Mouse (Mus musculus) left cerebral cortex, adult 2 months (tissue): ENCODE measurements around the gene Cx3cr1. TPM values are rescaled to one million over a fixed set of nuclear protein-coding genes. Genes with fewer than 3 reads are reported as not detected.
A peak's percentile ranks its signal among the peaks of the same experiment; 100 is the strongest.

Experiments used
- DNase-seq, 2 experiments: peaks; one replicate each; pipeline ENCODE4 v3.0.0; 2021 to 2022; ENCODE audit warnings: low spot score in 2 of 2, mixed read lengths in 1 of 2; ENCODE audit errors: extremely low spot score in 1 of 2
- H3K27ac ChIP-seq: fragments of 200-600 bp; 2 replicates; pipeline ENCODE4 v1.8.1; 2022
- H3K4me3 ChIP-seq: fragments of 200-600 bp; 2 replicates; pipeline ENCODE4 v1.8.1; 2022
- CTCF ChIP-seq: fragments of 200-600 bp; IDR thresholded peaks from 2 replicates; pipeline ENCODE4 v1.8.1; 2022; ENCODE audit warnings: antibody characterized with exemption, mild to moderate bottlenecking, moderate library complexity
- intact Hi-C: fragments of 180-260 bp; cut with DNase I; formaldehyde crosslinking; loops from one replicate; pipeline ENCODE4 v1.15.1; 2025
- total RNA-seq, 2 experiments: library from RNA; stranded (reverse); gene quantifications; 2 replicates each; pipeline ENCODE4 v1.2.3; 2021

The Cx3cr1 gene
- total RNA-seq, 2 experiments from 2014 or later: 28.6 to 30.9 TPM

DNA sequence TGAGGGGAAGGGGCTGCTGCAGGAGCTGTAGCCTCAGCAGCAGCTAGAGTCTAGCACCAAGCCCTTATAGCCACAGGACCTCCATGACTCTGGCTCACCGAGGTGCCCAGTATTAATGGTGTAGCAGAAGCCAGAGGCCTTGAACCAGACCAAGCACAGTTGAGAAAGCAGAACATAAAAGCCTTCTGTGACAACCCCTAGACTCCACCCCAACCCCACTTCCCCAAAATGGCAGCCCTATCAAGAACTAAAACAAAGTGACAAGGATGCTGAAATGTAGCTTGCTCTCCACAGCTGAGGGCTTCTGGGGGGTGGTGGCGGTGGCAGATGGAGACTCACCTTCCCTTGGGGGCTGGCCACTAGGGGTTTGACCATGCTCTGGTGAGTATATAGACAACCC lies 31.5 kb upstream of the Cx3cr1 start:
- intact Hi-C loops: no loop called here
- DNase-seq: no peak
- TF ChIP-seq CTCF: no peak
- no peak overlapping the region for H3K4me3 ChIP-seq
- no peak overlapping the region for H3K27ac ChIP-seq

DNA sequence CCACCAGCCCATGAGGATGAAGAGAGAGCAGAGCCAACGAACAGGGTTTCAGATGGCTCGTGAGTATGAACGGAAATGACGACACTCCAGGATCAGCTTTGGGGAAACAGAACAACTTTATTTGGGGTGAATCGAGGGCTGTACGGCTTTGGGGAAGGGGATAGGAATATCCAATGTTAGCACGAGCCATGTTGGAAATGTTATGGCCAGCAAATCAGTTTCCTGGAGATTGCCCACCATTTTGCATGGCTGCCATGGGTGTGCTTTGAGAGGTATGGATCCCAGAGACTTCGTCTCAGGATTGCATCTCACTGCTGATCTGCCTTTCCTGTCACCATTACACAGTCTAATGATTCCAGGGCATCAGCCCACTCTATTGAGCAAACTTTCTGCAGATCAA lies 29.6 kb upstream of the Cx3cr1 start:
- H3K4me3 ChIP-seq: no peak overlapping the region
- no peak for TF ChIP-seq CTCF
- no peak for DNase-seq
- no peak overlapping the region for H3K27ac ChIP-seq
- intact Hi-C loops: loop anchor here (2.0 kb wide), 1 partner anchor 27 kb away; no protein-coding TSS in a partner anchor

DNA sequence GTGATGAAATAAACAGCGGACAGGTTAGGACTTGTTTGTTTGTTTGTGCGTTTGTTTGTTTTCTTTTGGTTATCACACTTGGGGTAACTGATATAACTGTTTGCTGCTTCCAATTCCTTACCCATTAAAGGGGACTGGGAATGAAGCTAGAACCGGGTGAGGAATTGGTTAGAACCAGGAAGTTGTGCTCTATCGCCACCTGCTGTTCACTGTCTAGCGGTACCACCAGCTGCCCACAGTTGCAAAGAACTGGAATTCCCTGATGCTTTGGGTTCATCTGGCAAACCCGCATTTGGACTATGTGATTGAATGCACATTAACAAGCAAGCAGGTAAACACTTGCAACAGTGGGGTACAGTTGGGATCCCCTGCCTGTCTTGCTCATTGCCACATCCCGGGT lies 29.0 kb upstream of the Cx3cr1 start:
- Histone ChIP-seq H3K4me3 (no peak overlapping the region), H3K27ac (no peak overlapping the region)
- peak; percentile 59 to 74 for DNase-seq
- TF ChIP-seq CTCF: peak; percentile 94
- intact Hi-C loops: loop anchor here (1.0 to 2.0 kb wide), 3 partner anchors 26 to 78 kb away; no protein-coding TSS in a partner anchor

DNA sequence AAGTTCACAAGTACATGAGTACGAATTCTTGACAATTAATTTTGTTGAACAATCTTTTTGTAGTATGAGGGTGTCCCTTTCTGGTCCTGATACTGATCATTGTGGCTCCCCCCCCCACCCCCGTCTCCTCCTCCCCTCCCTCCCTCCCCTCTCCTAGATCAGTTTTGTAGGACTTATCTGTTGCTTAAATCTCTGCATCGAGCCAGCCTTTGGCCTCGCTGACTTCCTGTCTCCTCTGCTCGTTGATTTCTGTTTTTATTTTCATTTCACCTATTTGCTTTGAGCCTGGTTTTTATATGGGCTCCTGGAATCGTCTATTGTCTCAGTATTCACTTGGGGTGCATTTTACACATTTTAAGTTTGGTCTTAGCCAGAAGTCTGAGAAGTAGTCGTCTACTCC lies 26.2 kb upstream of the Cx3cr1 start:
- Histone ChIP-seq H3K27ac (no peak overlapping the region), H3K4me3 (no peak overlapping the region)
- intact Hi-C loops: no loop called here
- TF ChIP-seq CTCF: no peak
- DNase-seq: no peak

DNA sequence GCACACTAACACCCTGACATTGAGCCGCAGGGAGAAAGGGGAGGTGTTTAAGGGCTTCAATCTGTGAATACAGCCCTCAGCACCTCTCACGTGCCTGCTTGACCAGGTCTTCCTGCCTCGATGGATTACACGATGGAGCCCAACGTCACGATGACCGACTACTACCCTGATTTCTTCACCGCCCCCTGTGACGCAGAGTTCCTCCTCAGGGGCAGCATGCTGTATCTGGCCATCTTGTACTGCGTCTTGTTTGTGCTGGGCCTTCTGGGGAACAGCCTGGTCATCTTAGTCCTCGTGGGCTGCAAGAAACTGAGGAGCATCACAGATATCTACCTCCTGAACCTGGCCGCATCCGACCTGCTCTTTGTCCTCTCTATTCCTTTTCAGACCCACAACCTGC lies 24.0 kb upstream of the Cx3cr1 start:
- Histone ChIP-seq H3K4me3 (no peak overlapping the region), H3K27ac (no peak overlapping the region)
- TF ChIP-seq CTCF: no peak
- intact Hi-C loops: no loop called here
- DNase-seq: no peak

DNA sequence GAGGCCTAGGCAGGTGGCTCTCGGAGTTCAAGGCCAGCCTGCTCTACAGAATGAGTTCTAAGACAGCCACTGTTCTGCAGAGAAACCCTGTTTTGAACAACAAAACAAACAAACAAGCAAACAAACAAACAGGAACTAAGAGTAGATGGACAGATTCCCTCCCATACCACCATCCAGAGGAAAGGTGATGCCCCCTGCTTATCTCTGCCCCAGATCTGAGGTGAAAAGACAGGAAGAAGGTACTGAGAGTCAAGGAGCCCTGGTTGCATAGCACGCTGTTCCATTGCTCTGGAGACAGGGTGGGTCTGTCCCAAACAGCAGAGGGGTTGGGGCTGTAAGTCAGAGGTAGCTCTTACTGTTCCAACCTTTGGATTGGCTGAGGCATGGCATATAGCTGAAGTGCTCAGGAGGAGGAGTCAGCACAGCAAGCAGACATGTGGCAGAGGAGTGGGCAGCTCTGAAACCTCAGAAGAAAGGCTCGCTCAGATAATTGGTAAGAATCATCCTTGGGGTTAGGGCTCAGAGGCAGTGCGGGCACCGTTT lies 22.1 kb upstream of the Cx3cr1 start, which contains the start of gene Ccr8:
TSS of gene Ccr8 (plus strand) at position 419 of the 543 bp plus-strand sequence.
- TF ChIP-seq CTCF: no peak
- intact Hi-C loops: no loop called here
- Histone ChIP-seq H3K27ac (no peak within 1 kb of the TSS), H3K4me3 (no peak within 1 kb of the TSS)
- no peak for DNase-seq

DNA sequence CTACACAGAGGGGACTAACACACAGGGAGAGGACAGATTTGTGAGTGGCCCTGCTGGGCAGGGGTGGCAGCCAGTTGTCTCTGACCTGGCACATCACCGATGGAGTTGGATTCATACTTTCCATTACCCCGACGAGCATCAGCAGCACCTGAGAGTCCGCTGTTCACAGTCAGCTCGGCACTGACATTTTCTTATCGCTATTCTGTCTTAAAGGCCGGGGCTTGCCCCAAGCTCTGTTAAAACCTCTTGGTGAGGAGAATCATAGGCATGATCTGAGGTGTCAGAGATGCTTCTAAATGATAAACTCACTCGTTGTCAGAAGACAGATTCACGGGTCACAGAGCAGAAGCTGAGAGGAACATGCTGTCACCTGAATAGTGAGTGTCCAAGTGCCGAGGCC lies 21.4 kb upstream of the Cx3cr1 start:
- no peak for DNase-seq
- no peak overlapping the region for H3K4me3 ChIP-seq
- TF ChIP-seq CTCF: no peak
- intact Hi-C loops: no loop called here
- H3K27ac ChIP-seq: no peak overlapping the region

DNA sequence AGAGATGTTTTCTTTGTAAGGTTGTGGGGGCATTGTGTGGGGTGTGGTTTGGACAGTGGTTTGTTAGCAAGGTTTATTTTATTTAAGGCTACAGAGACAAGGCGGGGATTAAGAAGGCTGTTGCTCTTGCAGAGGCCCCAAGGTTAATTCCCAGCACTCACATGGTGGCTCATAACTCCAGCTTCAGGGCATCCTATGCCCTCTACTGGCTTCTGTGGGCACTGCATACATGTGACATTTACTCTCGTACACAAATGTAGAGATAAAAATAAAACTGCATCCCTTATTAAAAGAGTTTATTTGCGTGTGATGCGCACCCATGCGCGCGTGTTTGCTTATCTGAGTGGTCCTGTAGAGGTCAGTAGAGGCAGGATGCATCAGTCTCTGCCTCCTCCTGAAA lies 19.4 kb upstream of the Cx3cr1 start:
- intact Hi-C loops: no loop called here
- DNase-seq: no peak
- TF ChIP-seq CTCF: no peak; the same call in 1 of the 2 replicates
- Histone ChIP-seq H3K4me3 (no peak overlapping the region), H3K27ac (no peak overlapping the region)

DNA sequence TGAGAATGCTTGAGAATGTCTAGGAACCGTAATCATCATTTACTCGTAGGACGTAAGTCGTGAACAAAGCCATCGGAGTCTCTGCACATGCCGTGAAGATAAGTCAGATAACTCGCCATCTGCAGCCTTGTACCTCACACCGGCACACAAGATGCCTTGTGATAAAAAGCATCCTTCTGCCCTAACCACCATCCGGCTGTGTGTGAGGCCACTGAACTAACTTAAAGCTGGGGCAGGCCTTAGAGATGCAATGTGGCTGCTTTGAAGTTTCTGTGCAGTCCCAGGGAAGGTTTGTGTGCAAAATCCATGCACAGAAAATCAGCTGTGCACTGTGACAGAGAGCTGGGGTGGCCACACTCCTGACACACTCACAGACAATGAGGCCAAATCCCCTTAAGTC lies 14.7 kb upstream of the Cx3cr1 start:
- Histone ChIP-seq H3K4me3 (no peak overlapping the region), H3K27ac (no peak overlapping the region)
- no peak for TF ChIP-seq CTCF
- intact Hi-C loops: loop anchor here (5.0 kb wide), 1 partner anchor 132 kb away; no protein-coding TSS in a partner anchor
- no peak for DNase-seq

DNA sequence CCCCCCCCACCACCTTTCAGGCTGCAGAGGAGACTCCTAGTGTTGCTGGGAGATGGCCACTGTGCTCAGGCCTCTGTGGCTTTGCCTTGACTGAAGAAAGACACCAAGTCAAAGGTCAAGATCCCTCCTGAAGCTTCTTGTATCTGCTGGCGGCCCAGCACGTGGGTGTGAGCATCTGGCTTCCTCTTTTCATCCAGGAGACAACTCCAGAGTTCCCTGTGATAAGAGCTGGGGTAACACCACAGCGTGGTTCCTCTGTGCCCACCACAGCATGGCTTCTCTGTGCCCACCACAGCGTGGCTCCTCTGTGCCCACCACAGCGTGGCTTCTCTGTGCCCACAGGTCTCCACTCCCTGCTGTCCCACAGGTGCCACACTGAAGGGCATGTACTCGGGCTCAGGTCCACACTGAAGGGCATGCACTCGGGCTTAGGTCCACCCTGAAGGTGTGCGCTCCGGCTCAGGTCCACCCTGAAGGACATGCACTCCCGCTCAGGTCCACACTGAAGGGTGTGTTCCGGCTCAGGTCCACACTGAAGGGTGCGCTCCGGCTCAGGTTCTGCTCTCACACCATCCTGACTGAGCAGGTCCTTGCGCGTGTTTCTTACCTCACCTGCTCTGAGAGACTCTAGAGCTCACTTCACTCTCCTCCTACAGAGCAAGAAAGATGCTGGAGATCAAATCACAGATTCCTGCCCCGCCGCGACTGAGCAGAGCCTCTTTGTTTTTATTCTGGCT lies 13.6 kb upstream of the Cx3cr1 start:
- no peak for TF ChIP-seq CTCF
- H3K27ac ChIP-seq: no peak overlapping the region
- H3K4me3 ChIP-seq: no peak overlapping the region
- no peak for DNase-seq
- intact Hi-C loops: loop anchor here (5.0 kb wide), 1 partner anchor 131 kb away; no protein-coding TSS in a partner anchor

DNA sequence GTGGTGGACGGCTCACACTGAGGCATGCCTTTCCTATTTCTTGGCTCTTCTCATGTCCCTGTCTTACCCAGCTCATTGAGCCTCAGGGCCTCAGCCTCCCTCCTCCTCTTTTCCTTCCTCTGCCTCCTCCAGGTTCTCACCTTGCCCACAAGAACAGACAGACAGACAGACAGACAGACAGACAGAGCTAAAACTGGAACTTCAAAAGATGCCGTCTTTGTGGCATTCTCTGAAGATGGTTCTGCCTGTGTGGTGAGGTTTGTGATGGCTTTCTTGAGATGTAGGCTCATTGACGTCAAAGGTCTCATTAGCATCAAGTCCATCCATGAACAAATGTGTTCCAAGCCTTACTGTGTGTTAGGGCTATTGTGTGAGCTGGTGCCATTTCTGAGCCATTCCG lies 13.0 kb upstream of the Cx3cr1 start:
- no peak for DNase-seq
- intact Hi-C loops: loop anchor here (5.0 kb wide), 1 partner anchor 130 kb away; no protein-coding TSS in a partner anchor
- TF ChIP-seq CTCF: no peak

DNA sequence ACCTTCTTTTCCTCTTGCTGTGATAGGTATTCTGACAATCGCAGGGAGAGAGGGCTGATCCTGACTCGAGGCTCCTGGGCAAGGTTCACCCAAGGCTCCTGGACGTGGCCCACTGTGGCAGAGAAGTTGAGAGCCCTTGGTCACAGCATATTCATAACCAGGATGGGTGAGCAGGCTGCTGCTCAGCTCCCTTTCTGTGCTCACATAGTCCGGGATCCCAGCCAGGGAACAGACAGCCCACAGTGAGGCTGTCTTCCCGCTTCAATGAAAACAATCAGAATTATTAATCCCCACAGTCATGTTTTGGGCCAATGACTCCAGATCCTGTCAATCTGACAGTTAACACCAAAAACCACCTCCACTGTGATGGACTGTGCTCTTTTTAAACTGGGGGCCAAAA lies 12.3 kb upstream of the Cx3cr1 start:
- no peak overlapping the region for H3K4me3 ChIP-seq
- TF ChIP-seq CTCF: no peak
- H3K27ac ChIP-seq: no peak overlapping the region
- intact Hi-C loops: loop anchor here (5.0 kb wide), 1 partner anchor 130 kb away; no protein-coding TSS in a partner anchor
- peak in 1 of 2 experiments; percentile 25 for DNase-seq

More for the DNA sequence above, 13.0 kb upstream of the Cx3cr1 start:
- Histone ChIP-seq H3K4me3 (no peak overlapping the region), H3K27ac (no peak overlapping the region)

DNA sequence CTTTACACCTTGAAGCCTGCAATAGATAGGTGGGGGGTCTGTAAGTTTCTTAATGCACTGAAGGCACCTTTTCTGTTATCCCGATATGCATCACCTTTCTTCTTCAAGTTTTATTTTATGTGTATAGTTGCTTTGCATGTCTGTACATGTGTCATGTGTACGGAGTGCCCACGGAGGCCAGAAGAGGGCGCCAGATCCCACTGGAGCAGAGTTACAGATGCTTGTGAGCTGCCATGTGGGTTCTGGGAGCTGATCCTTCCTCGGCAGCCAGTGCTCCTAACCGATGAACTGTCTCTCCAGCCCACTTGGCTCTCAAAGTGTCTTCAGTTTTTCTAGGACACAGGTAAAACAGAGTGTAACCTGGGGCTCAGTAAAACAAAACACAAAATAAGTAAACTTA lies 11.6 kb upstream of the Cx3cr1 start:
- Histone ChIP-seq H3K27ac (no peak overlapping the region), H3K4me3 (no peak overlapping the region)
- intact Hi-C loops: loop anchor here (5.0 kb wide), 1 partner anchor 129 kb away; no protein-coding TSS in a partner anchor
- no peak for DNase-seq
- TF ChIP-seq CTCF: no peak; the same call in none of the 2 replicates
